Mouse (Mus musculus): ENCODE results near the gene Acvr2a. TPM values are rescaled to one million over a fixed set of nuclear protein-coding genes. Genes with fewer than 3 reads are reported as not detected.

Acvr2a gene
- polyA plus RNA-seq, 1 experiment from 2014 or later: 8.9 TPM

DNA sequence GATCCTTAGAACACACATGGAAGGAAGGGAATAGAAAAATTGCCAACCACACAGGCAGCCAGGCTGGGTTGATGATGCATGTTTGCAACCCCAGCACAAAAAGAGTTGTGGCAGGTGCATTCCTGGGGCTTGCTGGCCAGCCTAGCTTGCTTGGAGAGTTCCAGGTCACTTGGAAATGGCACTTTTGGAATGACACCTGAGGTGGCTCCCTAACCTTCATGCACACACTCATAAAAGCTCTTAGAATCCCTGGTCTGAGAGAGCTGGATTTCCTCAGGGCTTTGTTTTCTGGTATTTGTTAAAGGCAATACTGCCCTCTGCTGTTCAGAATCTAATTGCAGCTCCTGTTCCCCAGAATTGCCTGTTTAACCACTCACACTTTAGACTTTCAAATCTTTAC lies 72.0 kb downstream of the Acvr2a start:
- no peaks in the 10 kb centered on the region for H3K9me3 ChIP-seq (replicated peaks)
- no peak overlapping the region for H3K4me2 ChIP-seq
- no peaks in the 10 kb centered on the region for H3K27me3 ChIP-seq
- no peak overlapping the region for H3K27ac ChIP-seq
- H3K4me3 ChIP-seq: no peak overlapping the region
- H3K4me1 ChIP-seq (replicated peaks): 0 out of 2 replicates have a peak, but pooled peaks cover 2% of the 10 kb centered on the region
- no peak for ATAC-seq (replicated peaks; ENCODE audit: insufficient number of reproducible peaks, insufficient read depth, low FRiP score, low read depth)
- no peaks in the 10 kb centered on the region for H3K36me3 ChIP-seq
- no peak overlapping the region for H3K9ac ChIP-seq

DNA sequence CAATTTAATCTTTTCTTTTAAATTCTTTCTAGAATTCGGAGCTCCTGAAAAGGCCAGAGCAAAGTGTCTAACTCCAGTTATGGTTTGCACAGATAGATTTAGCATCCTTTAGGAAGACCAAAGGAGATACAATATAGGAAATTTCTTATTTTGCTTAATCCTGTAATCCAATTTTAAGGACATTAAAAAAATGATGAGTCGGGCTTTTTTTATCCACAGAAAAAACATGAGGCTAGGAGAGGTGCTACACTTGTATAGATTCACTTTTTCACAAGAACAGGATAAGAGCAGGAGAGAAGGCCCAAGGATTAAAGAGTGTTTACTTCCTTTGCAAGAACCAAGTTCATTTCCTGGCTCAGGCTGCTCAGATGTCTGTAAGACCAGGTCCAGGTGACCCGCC lies 81.3 kb downstream of the Acvr2a start:
- ATAC-seq (replicated peaks; ENCODE audit: insufficient number of reproducible peaks, insufficient read depth, low FRiP score, low read depth): no peak

GRCm38 (mm10) chr2:48908866-48909265 lies 95.0 kb downstream of the Acvr2a start:
- Histone ChIP-seq H3K9me3 (replicated peaks) (no peaks in the 10 kb centered on the region), H3K36me3 (peaks cover 22% of the 10 kb centered on the region), H3K9ac (no peak overlapping the region), H3K27ac (no peak overlapping the region), H3K4me2 (no peak overlapping the region), H3K27me3 (no peaks in the 10 kb centered on the region), H3K4me3 (no peak overlapping the region), H3K4me1 (replicated peaks) (no peaks in the 10 kb centered on the region)
- WGBS: 51% methylated on average over 2 of the region's 2 CpGs
- no peak for ATAC-seq (replicated peaks; ENCODE audit: insufficient number of reproducible peaks, insufficient read depth, low FRiP score, low read depth)

More for the DNA sequence above, 81.3 kb downstream of the Acvr2a start:
- Histone ChIP-seq H3K9me3 (replicated peaks) (no peaks in the 10 kb centered on the region), H3K36me3 (peaks cover 21% of the 10 kb centered on the region; the same call in 1 of the 2 replicates), H3K4me1 (replicated peaks) (no peaks in the 10 kb centered on the region), H3K4me2 (no peak overlapping the region), H3K27ac (no peak overlapping the region), H3K27me3 (no peaks in the 10 kb centered on the region), H3K4me3 (no peak overlapping the region), H3K9ac (no peak overlapping the region)
- WGBS: 88% methylated on average over 3 of the region's 3 CpGs

DNA sequence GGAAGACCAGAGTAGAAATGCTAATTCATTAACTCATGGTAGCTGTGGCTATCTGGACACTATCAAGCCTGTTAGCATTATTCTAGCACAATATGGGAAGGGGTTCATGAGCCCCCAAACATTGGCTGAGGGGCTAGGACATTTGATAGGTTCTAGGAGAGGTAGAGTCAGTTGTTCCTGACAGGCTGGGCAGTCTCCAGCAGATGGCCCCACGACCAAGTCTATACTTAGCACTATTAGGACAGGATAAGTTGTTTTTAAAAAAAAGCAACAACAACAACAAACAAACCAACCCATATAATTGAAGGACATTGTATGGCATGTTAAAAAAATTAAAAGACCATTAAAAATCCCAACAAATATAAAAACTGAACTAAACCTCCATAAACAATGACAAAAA lies 100.3 kb downstream of the Acvr2a start:
- no peaks in the 10 kb centered on the region for H3K27me3 ChIP-seq
- no peaks in the 10 kb centered on the region for H3K4me1 ChIP-seq (replicated peaks)
- H3K36me3 ChIP-seq: peaks cover 16% of the 10 kb centered on the region; the same call in 1 of the 2 replicates
- WGBS: 62% methylated on average over 1 of the region's 1 CpGs
- H3K4me2 ChIP-seq: no peak overlapping the region
- H3K4me3 ChIP-seq: no peak overlapping the region
- no peak for ATAC-seq (replicated peaks; ENCODE audit: insufficient number of reproducible peaks, insufficient read depth, low FRiP score, low read depth)
- no peak overlapping the region for H3K27ac ChIP-seq
- H3K9ac ChIP-seq: no peak overlapping the region
- H3K9me3 ChIP-seq (replicated peaks): no peaks in the 10 kb centered on the region

- no peaks in the 10 kb centered on the region for H3K9me3 ChIP-seq (replicated peaks)
- H3K4me1 ChIP-seq (replicated peaks): no peaks in the 10 kb centered on the region
- H3K9ac ChIP-seq: no peak overlapping the region
- H3K4me3 ChIP-seq: no peak overlapping the region
- H3K36me3 ChIP-seq: peaks cover 20% of the 10 kb centered on the region; the same call in 1 of the 2 replicates
- H3K27me3 ChIP-seq: no peaks in the 10 kb centered on the region
- no peak overlapping the region for H3K4me2 ChIP-seq
- no peak overlapping the region for H3K27ac ChIP-seq
- ATAC-seq (replicated peaks; ENCODE audit: insufficient number of reproducible peaks, insufficient read depth, low FRiP score, low read depth): no peak
These were observed 101.9 kb downstream of the Acvr2a start for GRCm38 (mm10) chr2:48915832-48916231.

GRCm38 (mm10) chr2:48935058-48935457 lies 121.1 kb downstream of the Acvr2a start:
- no peaks in the 10 kb centered on the region for H3K27me3 ChIP-seq
- WGBS: 86% methylated on average over 2 of the region's 2 CpGs
- no peak overlapping the region for H3K4me3 ChIP-seq
- H3K4me2 ChIP-seq: no peak overlapping the region
- H3K36me3 ChIP-seq: peaks cover 9% of the 10 kb centered on the region; the same call in 1 of the 2 replicates
- no peak overlapping the region for H3K9ac ChIP-seq
- H3K9me3 ChIP-seq (replicated peaks): no peaks in the 10 kb centered on the region
- ATAC-seq (replicated peaks; ENCODE audit: insufficient number of reproducible peaks, insufficient read depth, low FRiP score, low read depth): no peak
- H3K27ac ChIP-seq: no peak overlapping the region
- H3K4me1 ChIP-seq (replicated peaks): no peaks in the 10 kb centered on the region

DNA sequence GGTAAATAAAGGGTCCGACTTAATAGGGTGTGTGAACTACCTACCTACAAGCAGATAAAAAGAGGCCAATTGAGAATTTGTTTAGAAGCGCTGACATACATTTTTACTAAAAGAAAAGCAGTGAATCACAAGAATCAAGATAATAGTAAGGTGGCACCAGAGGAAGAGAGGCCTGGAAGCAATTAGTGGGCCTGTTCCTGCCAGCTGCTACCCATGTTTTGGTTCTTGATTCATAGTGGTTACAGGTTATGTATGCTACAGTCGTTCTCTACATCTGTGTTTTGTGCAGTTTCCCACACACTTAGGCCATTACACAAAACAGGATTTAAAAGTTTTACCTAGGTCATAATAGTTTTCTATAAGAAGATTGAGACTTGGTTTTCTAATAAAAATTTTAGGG lies 133.9 kb downstream of the Acvr2a start:
- no peaks in the 10 kb centered on the region for H3K9me3 ChIP-seq (replicated peaks)
- H3K27me3 ChIP-seq: no peaks in the 10 kb centered on the region
- H3K36me3 ChIP-seq: no peaks in the 10 kb centered on the region
- H3K27ac ChIP-seq: no peak overlapping the region
- ATAC-seq (replicated peaks; ENCODE audit: insufficient number of reproducible peaks, insufficient read depth, low FRiP score, low read depth): no peak
- 0 out of 2 replicates have a peak overlapping the region, but pooled peaks have one; percentile 25 for H3K9ac ChIP-seq
- H3K4me1 ChIP-seq (replicated peaks): peaks cover 9% of the 10 kb centered on the region
- peak overlapping the region; percentile 76 for H3K4me2 ChIP-seq
- 65% methylated on average over 3 of the region's 3 CpGs for WGBS
- H3K4me3 ChIP-seq: peak overlapping the region; percentile 92

DNA sequence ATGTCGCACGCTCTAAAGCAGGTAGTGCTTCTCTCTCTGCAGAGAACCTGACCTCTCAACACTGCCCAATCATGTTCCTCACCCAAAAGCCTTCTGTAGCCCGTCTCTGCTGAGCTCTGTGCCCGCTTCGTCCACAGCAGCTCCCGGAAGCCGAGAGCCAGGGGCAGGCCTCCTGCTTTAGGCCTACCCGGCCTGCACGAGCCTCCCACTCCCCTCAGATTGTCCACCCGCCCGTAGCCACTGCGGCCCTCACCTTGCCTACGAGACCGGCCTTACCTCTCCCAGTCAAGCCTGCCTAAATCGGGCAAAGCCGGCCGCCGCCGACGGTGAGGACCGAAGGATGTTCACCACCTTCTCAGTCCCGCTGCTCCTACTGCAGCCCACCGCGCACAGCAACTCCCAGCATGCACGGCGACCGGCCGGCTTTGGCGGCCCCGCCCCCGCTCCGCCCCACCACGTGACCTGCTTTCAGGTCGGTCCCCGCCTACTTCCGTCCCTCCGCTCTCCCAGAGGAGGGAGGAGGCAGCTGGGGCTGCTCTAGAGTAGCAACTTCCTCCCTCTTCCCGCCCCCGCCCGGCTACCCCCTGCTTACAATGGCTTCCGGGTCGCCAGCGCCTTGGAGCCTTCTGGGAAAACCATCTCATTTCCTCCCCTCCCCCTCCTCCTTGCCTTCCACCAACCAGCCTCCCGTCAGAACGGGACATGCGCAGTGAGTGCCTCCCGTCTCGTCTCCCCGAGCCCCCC lies 135.1 kb downstream of the Acvr2a start, which contains the start of gene Mbd5:
Gene Mbd5, plus strand, starts transcription at position 668 of the 744 bp plus-strand sequence.
- H3K9ac ChIP-seq: peak within 1 kb of the TSS; percentile 90
- H3K27ac ChIP-seq: peak within 1 kb of the TSS; percentile 98
- under 1% methylated on average over 44 of the region's 49 CpGs for WGBS
- H3K9me3 ChIP-seq (replicated peaks): no peaks in the 10 kb centered on the region
- H3K27me3 ChIP-seq: no peaks in the 10 kb centered on the region
- peak within 1 kb of the TSS; percentile 92 for H3K4me3 ChIP-seq
- H3K36me3 ChIP-seq: no peaks in the 10 kb centered on the region
- peak; percentile 100 for ATAC-seq (replicated peaks; ENCODE audit: insufficient number of reproducible peaks, insufficient read depth, low FRiP score, low read depth)
- H3K4me1 ChIP-seq (replicated peaks): peaks cover 9% of the 10 kb centered on the region
- peak within 1 kb of the TSS; percentile 76 for H3K4me2 ChIP-seq

GRCm38 (mm10) chr2:48949743-48950251 lies 135.9 kb downstream of the Acvr2a start:
- H3K9ac ChIP-seq: peak overlapping the region; percentile 86
- no peaks in the 10 kb centered on the region for H3K9me3 ChIP-seq (replicated peaks)
- 0% methylated on average over 8 of the region's 9 CpGs for WGBS
- peak; percentile 20 for ATAC-seq (replicated peaks; ENCODE audit: insufficient number of reproducible peaks, insufficient read depth, low FRiP score, low read depth)
- no peaks in the 10 kb centered on the region for H3K36me3 ChIP-seq
- H3K4me2 ChIP-seq: peak overlapping the region; percentile 75
- H3K4me3 ChIP-seq: peak overlapping the region; percentile 92
- peaks cover 9% of the 10 kb centered on the region for H3K4me1 ChIP-seq (replicated peaks)
- peak overlapping the region; percentile 98 for H3K27ac ChIP-seq
- no peaks in the 10 kb centered on the region for H3K27me3 ChIP-seq

GRCm38 (mm10) chr2:48950252-48950315 lies 136.2 kb downstream of the Acvr2a start, which contains the start of gene Orc4:
Gene Orc4, minus strand, starts transcription at chr2:48950277.
- no peaks in the 10 kb centered on the region for H3K27me3 ChIP-seq
- H3K9ac ChIP-seq: peak within 1 kb of the TSS; percentile 86
- peak within 1 kb of the TSS; percentile 75 for H3K4me2 ChIP-seq
- peak within 1 kb of the TSS; percentile 98 for H3K27ac ChIP-seq
- no peaks in the 10 kb centered on the region for H3K9me3 ChIP-seq (replicated peaks)
- no peaks in the 10 kb centered on the region for H3K36me3 ChIP-seq
- peaks cover 9% of the 10 kb centered on the region for H3K4me1 ChIP-seq (replicated peaks)
- no peak for ATAC-seq (replicated peaks; ENCODE audit: insufficient number of reproducible peaks, insufficient read depth, low FRiP score, low read depth)
- WGBS: 4% methylated on average over 2 of the region's 2 CpGs
- H3K4me3 ChIP-seq: peak within 1 kb of the TSS; percentile 92

DNA sequence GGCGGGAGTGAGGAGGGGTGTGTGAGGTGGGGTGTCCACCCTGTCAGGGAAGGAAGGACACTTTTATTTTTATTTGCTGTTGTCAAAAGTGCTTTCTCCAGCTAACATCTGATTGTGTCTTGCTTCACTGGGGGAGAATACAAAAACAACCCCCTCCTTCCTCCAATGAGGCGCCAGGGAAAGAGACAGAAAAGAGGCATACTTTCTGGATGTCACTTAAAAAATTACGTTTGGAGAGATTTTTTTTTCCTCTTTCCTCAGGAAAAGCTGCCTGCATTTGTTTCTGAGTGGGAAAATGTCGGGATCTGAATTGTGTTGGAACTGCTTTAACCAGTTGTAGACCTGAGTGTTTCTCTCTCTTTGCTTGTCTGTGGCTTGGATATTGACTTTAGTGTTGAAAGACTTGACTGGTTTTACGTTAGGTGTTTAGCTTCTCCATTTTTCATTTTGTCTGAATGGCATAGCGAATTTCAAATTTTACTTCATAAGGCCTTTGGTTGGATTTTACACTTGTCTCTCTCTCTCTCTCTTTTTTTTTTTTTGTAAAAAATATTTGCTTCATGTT lies 136.5 kb downstream of the Acvr2a start:
- Histone ChIP-seq H3K27me3 (no peaks in the 10 kb centered on the region), H3K36me3 (no peaks in the 10 kb centered on the region), H3K4me1 (replicated peaks) (peaks cover 9% of the 10 kb centered on the region), H3K27ac (peak overlapping the region; percentile 98), H3K9me3 (replicated peaks) (no peaks in the 10 kb centered on the region), H3K9ac (peak overlapping the region; percentile 86), H3K4me3 (peak overlapping the region; percentile 92), H3K4me2 (peak overlapping the region; percentile 75)
- no peak for ATAC-seq (replicated peaks; ENCODE audit: insufficient number of reproducible peaks, insufficient read depth, low FRiP score, low read depth)
- WGBS: 9% methylated on average over 5 of the region's 6 CpGs

All from heart, embryonic 15.5 days (tissue).